Mouse (Mus musculus) kidney, postnatal 25 days (tissue): ENCODE results near the gene Matn1.

ENCODE experiments used
- DNase-seq, 2 experiments: peaks; one replicate each; pipeline ENCODE4 v3.0.0; 2021; ENCODE audit warnings: mixed read lengths in 2 of 2

Gene Matn1

DNA sequence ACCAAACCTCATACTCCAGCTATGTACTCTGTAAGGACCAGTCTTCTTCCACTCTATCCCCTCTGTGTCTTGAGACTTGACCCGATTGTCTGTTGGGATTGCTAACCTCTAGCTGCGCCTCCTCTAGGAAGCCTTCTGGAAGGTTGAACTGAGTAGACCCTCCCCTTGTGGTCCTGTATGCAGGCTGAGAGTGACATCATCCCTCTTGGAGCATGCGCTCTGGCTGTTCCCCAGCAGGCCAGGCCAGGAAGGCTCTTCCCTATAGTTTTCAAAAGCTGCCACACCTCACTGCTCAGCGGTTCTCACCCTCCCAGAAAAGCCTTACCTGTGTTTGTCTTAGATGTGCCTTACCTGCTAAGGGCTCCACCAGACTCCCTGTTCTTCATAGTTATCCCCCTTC lies 42.9 kb downstream of the Matn1 start:
- no peak for DNase-seq

DNA sequence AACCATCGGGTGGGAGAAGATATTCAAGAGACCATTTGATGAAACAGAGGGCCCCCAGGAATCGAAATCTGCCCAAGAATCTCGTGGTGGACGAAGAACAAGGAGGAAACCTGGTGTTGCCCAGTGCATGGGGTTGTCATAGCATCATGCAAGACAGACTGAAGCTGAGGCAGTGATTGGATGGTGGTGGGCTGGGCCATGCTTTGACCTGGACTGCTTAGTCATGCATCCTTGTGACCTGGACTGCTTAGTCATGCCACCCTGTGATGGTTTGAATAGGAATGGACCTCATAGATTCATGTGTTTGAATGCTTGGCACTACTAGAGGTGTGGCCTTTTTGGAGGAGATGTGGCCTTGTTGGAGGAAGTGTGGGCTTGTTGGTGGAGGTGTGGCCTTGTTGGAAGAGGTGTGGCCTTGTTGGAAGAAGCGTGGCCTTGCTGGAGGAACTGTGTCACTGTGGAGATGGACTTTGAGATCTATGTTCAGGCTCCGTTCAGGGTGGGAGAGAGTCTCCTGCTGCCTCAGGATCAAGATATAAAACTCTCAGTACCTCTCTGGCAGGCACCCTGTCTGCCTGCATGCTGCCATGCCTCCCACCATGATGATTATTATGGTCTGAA lies 44.1 kb downstream of the Matn1 start:
- no peak for DNase-seq

DNA sequence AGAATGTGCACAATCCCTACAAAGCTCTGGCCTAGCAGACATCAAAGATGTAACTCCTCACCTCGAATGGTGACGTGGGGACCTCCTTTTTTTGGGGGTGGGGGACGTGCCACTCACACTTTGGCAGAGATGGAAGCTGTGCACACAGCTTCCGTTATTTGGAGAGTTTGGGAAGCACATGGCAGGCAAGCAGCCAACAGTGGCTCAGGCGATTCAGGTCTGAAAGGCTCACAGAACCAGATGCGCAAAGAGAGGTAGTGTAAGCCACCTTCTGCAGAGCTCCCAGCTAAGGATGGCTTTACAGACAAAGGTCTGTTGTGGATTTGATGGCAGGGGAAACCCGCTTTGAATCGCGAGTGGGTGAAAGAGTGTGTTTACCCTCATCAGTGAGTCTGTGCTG lies 45.0 kb downstream of the Matn1 start:
- no peak for DNase-seq

DNA sequence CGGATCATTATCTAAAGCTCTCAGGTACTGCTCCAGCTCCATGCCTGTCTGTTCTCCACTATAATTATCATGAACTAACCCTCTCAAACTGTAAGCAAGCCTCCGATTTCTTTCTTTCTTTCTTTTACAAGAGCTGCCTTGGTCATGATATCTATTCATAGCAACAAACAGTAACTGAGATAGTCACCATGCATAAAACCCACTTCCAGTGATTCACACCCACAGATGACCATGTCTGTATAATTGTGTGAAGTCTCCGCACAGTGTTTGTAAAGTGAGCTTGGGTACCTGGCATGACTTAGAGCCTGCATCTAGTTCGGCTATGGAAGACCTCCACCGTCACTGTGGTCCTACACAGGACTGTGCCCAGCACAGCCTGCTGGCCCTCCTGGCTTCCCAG lies 46.8 kb downstream of the Matn1 start:
- DNase-seq, result no peak

DNA sequence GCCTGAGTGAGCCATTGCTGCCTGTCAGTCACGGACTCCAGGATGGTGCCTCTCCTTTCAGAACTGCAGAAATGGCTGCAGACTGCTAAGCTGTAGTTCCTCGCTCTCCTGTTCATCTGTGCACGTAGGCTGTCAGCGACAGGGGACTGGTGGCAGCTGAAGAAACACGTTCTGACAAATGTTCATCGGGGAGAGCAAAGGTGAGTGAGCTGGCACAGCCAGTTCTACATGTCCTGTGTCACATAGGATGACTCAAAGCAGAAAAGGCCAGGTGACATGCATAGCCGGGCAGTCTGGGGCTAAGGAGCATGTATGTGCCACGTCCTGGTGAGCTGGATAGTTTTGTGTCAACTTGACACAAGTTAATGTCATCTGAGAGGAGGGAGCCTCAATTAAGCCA lies 50.4 kb downstream of the Matn1 start:
- no peak for DNase-seq

DNA sequence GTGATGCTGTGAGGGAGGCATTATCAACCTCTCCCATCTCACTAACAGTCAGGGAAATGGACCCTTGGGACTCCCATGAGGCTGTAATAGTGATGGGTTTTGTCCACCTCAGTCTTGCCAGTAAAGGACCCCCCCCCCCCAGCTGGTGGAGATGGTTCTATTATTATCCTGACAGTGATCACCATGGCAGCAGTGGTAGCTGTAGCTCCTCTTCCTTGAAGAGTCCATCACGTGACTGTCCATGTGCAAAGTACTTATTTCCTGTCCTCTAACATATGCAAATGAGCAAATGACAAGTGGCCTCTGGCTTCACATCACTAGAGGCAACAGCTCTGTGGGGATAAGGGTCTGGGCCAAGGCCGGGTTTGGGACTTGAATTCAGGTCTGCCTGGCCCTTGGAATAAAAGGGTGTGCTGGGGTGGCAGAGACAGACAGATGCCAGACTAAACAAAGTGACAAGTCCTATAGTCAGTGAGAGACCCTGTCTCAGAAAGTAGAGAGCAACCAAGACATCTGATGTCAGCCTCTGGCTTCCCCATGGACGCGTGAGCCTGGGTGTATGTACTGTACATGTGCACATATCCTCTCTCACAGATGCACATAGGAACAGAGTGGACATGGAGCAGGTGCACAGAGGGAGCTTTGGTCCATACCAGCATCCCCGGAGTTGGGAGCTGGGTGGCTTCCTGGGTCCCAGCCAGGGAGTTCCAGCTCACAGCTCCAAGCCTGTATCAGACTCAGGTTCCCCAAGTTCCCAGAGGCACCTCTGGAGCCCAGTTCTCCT lies 55.8 kb downstream of the Matn1 start:
- DNase-seq, result no peak

DNA sequence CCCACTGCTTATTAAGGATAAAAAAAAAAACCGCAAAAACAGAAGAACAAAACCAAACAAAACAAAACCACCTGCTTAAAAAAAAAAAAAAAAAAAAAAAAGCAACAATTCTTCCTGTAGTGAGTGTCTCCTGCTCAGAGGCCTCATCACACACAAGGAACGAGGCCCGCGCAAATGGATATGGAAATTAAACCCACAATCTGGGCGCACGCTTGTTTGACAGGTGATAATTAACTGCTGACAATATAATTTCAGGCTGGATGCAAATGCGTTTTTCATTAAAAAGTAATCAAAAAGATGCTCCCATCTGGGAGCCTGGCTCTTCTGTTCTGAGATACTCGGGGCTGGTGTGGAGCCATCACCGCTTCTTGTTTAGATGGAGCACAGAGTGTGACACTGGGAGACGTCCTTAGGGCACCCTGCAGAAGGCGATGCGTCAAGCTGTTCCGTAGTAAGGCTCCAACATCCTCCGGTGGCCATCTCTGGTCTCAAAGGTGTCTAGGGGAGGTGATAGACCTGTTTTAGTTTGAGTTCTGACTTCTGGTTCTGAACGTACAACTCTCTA lies 56.5 kb downstream of the Matn1 start:
- peak in 1 of 2 experiments; percentile 16 for DNase-seq
